Mouse (Mus musculus) forebrain, embryonic 12.5 days (tissue): Measurements from ENCODE around the gene B020011L13Rik. TPM values are rescaled to one million over a fixed set of nuclear protein-coding genes. Genes with fewer than 3 reads are reported as not detected.
"Not testable (repeated sequence)": the region's sequence is repeated elsewhere in the genome, so short reads cannot be mapped to it uniquely, and the experiment has no call there.

Source experiments
- ATAC-seq: fragments of 200-750 bp; cut with Nextera tagmentation; 2 replicates; pipeline ENCODE4 v1.8.0; 2017; ENCODE audit warnings: moderate TSS enrichment; ENCODE audit not compliant: low FRiP score
- H3K27ac ChIP-seq: fragments of 300-500 bp; sonication (generic); 2 replicates; pipeline ENCODE4 v1.5.1; 2016; ENCODE audit warnings: mild to moderate bottlenecking
- H3K27me3 ChIP-seq: fragments of 300-500 bp; sonication (generic); 2 replicates; pipeline ENCODE4 v1.6.1; 2016; ENCODE audit warnings: mild to moderate bottlenecking
- H3K36me3 ChIP-seq: fragments of 300-500 bp; sonication (generic); replicated peaks from 2 replicates; pipeline ENCODE4 v1.6.1; 2016; ENCODE audit warnings: mild to moderate bottlenecking
- H3K4me1 ChIP-seq: fragments of 300-500 bp; sonication (generic); 2 replicates; pipeline ENCODE4 v1.6.1; 2016
- H3K4me2 ChIP-seq: fragments of 300-500 bp; sonication (generic); 2 replicates; pipeline ENCODE4 v1.6.1; 2016; ENCODE audit warnings: mild to moderate bottlenecking, moderate library complexity
- H3K4me3 ChIP-seq: fragments of 300-500 bp; sonication (generic); replicated peaks from 2 replicates; pipeline ENCODE4 v1.5.1; 2016; ENCODE audit warnings: mild to moderate bottlenecking
- H3K9ac ChIP-seq: fragments of 300-500 bp; sonication (generic); 2 replicates; pipeline ENCODE4 v1.6.1; 2016; ENCODE audit warnings: mild to moderate bottlenecking
- H3K9me3 ChIP-seq: fragments of 300-500 bp; sonication (generic); 2 replicates; pipeline ENCODE4 v1.6.1; 2016
- WGBS: fragments of 180-500 bp; shearing (Covaris S2); methylation state at CpG from one replicate; pipeline ENCODE4 v1.1.7; 2016; 5-methylcytosine and 5-hydroxymethylcytosine counted together
- polyA plus RNA-seq: library from polyadenylated mRNA; unstranded; fragments of >200 nt; fragmentation: Nextera tagmentation; extraction: Ambion mirVana; gene quantifications from 2 replicates; pipeline ENCODE4 v1.2.1, GENCODE M21; 2016

B020011L13Rik gene
- not detected in 2 replicates for polyA plus RNA-seq

- not testable (repeated sequence) for H3K27me3 ChIP-seq, H3K27ac ChIP-seq, H3K9ac ChIP-seq, H3K4me2 ChIP-seq, H3K4me3 ChIP-seq, H3K4me1 ChIP-seq, H3K36me3 ChIP-seq, H3K9me3 ChIP-seq, ATAC-seq
- WGBS: 65% methylated on average over 3 of the region's 3 CpGs
These were observed at the start of gene B020011L13Rik for GRCm38 (mm10) chr1:117780833-117781232. B020011L13Rik (plus strand) TSS chr1:117781133.

GRCm38 (mm10) chr1:117816271-117816670, 35.3 kb downstream of the B020011L13Rik start:
- not testable (repeated sequence) for H3K4me2 ChIP-seq, H3K4me3 ChIP-seq, H3K9me3 ChIP-seq, H3K36me3 ChIP-seq, H3K9ac ChIP-seq, H3K27me3 ChIP-seq, ATAC-seq, H3K27ac ChIP-seq, H3K4me1 ChIP-seq

- not testable (repeated sequence) for H3K27me3 ChIP-seq, H3K4me2 ChIP-seq, H3K27ac ChIP-seq, H3K4me3 ChIP-seq, H3K9ac ChIP-seq, H3K9me3 ChIP-seq, ATAC-seq, H3K36me3 ChIP-seq, H3K4me1 ChIP-seq
- 72% methylated on average over 5 of the region's 5 CpGs for WGBS
These were observed 48.8 kb downstream of the B020011L13Rik start, which contains the start of gene Gm28360 for GRCm38 (mm10) chr1:117829781-117830180. Gm28360 (plus strand) TSS chr1:117830081.

- H3K9ac ChIP-seq, H3K27me3 ChIP-seq, H3K9me3 ChIP-seq, H3K4me3 ChIP-seq, H3K4me2 ChIP-seq, H3K36me3 ChIP-seq, H3K27ac ChIP-seq, ATAC-seq, H3K4me1 ChIP-seq: not testable (repeated sequence)
- WGBS: 91% methylated on average over 3 of the region's 3 CpGs
These were observed 70.8 kb downstream of the B020011L13Rik start for GRCm38 (mm10) chr1:117851718-117852117.

Other genes with a start within 250 kb of the B020011L13Rik start
- gene Gm28363, start 84.0 kb upstream of the B020011L13Rik start, polyA plus RNA-seq: not detected in 2 replicates
- gene Gm28360, start 48.9 kb downstream of the B020011L13Rik start, polyA plus RNA-seq: not detected in 2 replicates
- not detected in 2 replicates for gene Gm28168, start 146.9 kb downstream of the B020011L13Rik start, polyA plus RNA-seq
- not detected in 2 replicates for gene Gm7145, start 184.8 kb downstream of the B020011L13Rik start, polyA plus RNA-seq